Mouse (Mus musculus) liver (tissue): Measurements from ENCODE around the gene Cyp4f13.

Source experiments
- DNase-seq: peaks from one replicate; pipeline ENCODE4 v3.0.0-alpha.2; 2020; ENCODE audit warnings: mixed read lengths

The Cyp4f13 gene

DNA sequence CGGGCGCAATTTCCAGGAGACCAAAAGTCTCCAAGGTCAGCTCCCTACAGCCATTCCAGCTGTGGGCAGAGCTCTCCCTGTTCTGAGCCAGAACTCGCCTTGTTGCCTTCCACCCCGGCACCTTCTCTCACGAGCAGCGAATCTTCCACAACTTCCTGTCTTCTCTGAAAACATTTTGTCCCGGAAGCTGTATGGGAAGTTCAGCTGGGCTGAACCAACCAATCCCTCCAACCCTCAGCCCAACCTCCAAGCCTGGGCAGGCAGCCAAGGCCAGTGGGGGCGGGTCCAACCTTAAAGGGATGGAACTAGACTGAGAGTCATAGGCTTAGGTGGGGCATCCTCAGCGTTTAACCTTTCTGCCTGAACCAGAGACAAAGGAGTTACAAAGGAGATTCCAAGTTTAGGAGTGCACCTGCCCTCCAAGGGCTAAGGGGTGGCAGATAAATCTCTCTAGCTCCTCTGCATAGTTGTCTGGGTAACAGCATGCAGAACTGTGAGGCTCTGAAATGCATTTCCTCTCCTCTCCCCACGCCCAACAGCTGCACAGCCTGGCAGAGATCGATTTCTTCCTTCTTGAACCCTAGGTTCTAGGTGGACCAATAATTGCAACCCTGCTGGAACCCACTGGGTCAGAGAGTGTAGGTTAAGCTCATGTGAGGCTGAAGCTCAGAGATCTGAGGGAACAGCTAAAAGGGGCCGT lies at the start of gene Cyp4f13:
TSS of gene Cyp4f13 (minus strand) at position 188 of the 700 bp plus-strand sequence.
- DNase-seq, result peak; percentile 88

DNA sequence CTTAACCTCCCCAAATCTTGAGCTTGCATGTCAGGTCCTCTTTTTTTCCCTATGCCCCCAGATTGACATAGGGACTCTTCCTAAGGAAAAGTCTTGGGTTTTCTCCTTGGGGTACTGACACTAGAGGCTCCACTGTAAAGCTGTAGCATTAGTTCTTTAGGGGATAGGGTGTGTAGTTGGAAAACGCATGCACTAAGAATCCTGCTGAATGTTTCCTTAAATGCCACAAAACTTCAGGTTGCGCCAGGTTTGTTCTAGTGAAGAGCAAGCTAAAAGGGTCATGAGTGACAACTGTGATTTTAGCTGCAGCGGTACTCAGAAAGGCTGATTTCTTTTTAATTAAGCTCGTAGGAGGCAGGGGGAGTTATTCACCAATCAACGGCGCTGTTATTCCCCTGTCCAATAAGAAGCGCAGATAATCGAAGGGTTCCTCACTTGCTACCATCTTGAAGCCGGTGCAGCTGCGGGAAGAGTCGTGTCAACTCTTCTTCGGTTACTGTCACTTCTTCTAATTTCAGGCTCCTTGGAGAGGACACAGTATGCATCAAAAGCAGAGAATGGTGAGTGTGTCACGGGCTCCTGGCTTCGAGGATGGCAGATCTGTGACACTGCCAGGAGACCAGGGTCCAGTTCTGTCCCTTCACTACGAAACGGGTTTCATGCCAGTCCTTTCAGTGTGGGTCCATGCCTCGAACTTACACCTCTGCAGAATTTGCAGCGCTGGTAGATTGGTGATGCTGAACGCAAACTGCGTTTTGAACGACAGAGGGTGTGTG lies 45.7 kb upstream of the Cyp4f13 start, which contains the start of gene Zfp952:
TSS of gene Zfp952 (plus strand) at position 431 of the 776 bp plus-strand sequence.
- peak; percentile 72 for DNase-seq

DNA sequence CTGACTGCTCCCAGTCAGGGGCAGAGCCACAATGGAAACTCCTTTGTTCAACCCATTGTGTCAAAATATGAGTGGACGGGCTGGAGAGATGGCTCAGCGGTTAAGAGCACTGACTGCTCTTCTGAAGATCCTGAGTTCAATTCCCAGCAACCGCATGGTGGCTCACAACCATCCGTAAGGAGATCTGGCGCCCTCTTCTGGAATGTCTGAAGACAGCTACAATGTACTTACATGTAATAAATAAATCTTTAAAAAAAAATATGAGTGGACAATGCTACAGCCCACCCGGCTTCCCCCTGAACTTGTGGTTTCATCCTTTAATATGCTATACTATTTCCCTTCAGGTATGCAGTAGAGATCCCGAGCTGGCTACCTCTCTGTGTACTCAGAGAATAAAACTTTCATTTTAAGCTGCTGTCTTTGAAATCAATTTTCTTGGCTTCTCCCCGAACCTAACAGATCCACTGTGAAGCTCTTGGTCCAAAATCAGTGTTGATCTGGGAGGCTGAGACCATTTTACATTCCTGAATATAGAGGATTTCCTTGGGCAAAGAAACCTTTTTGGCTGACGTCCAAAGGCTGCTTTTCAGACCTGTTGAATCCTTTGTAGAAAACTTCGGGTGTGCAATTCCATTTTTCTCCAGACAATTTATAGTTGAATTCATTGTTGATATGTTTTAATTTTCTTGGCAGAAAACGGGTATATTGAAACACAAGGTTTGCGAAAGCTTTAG lies 44.9 kb upstream of the Cyp4f13 start:
- DNase-seq, result peak; percentile 27

DNA sequence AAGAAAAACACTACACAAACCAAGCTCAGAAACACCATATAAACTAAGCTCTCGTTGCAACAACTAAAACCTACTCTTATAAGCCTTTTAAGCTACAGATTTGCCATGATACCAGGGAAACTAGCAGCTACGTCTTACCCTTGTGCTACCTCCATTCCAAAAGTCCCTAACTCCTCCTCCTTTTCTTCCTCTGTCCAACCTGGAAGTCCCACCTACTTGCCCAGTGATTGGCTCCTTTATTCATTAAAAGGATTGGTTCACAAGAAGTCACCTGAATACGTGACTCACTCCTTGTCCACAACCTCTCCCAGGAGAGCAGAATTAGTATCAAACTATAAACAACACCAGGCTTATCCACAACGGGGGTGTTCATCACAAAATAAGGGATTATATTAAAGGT lies 39.1 kb upstream of the Cyp4f13 start:
- no peak for DNase-seq

DNA sequence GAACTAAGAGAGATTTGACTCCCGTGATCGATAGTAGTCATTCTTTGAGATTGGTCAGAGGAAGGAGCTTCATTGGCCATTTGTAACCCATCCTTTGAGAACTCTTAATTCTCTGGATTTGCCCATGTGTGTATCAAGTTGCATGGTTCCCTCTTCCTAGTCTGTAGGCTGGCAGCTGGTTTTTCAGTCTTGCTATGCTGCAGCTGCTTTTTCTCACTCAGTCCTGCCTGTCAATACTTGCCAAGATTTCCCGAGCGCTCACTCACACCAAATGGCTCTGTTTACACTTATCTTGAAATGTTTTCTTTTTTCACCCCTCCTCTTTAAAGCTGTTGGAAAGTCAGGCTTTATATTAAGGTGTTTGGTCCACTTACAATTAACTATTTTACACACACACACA lies 34.2 kb upstream of the Cyp4f13 start:
- no peak for DNase-seq

DNA sequence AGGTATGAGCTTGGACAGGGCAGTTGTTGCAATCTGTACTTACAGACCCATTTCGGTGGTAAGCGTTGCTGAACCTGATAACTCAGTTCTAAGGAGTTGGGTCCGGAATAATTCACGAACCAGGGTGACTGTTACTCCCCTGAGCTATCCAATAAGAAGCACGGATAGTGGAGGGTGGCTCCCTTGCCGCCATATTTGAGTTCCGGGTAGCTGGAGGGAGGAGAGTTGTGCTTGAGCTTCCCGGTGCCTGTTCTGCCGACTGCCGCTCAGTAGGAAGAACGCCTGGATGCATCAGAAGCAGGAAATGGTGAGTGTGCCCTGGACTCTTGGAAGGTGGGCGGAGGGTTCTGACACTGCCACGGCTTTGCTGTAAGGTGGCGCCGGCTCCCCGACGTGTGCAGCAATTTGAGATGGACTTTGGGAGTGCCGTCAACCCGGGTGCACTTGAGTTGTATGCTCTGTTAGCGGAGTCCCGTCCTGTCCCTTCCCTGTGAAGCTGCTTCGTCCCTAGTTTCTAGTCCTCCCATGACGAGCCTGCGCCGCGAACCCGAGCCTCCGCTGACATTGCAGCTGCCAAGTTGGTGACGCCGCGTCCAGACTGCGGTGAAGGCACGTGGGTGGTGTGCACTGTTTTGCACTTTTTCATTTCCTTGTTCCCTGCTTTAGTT lies 18.6 kb upstream of the Cyp4f13 start, which contains the start of gene Zfp472:
TSS of gene Zfp472 (plus strand) at position 192 of the 668 bp plus-strand sequence.
- peak; percentile 88 for DNase-seq

DNA sequence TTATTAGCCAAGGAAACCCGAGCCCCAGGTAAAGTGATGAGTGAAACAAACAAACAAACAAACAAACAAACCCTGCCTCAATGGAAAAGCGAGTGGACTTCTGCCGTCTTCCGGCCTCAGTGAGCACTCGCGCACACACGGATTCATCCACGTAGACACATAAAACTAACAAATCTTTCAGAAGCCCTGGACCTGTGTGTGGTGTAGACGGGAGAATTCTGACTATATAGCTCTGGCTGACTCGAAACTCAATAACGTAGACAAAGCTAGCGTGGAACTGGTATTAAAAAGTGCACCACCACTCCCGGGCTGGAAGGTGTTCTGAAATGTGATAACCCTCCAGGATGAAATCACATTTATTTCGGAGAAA lies 18.0 kb upstream of the Cyp4f13 start:
- DNase-seq, result no peak

DNA sequence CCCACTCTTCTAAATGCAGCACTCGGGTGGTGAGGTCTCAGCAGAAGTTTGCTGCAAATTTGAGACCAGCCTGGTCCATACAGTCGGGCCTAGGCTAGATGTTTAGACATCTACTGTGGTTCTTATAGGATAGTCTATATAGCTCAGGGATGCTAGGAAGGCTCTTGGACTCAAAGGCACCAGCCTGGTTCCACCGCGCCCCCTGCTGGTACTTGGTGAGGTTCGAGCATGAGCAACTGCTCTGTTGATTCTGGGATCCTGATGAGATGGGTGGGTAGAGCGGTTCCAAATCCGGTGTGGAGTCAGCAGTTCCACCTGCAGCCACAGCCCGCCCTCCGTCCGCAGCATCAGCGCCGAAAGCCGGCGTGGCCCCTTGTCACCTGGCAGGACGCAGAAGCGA lies 4.2 kb upstream of the Cyp4f13 start:
- DNase-seq, result peak; percentile 79

DNA sequence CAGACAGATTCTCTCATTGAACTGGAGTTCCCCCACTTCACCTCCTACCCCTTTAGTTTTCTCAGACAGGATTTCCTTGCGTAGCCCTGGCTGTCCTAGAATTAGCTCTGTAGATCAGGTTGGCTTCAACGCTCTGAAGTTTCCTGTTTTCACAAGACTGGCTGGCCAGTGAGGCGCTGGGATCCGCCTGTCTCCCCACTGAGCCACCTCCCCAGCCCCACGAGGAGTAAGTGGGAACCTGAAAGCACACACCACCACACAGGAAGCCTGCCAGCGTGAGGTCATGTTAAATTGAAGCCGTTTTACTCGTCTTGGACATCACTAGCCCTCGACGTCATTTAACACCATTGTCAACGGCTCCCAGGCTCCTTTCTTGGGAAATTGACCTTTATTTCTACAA lies 3.8 kb upstream of the Cyp4f13 start:
- DNase-seq, result no peak

DNA sequence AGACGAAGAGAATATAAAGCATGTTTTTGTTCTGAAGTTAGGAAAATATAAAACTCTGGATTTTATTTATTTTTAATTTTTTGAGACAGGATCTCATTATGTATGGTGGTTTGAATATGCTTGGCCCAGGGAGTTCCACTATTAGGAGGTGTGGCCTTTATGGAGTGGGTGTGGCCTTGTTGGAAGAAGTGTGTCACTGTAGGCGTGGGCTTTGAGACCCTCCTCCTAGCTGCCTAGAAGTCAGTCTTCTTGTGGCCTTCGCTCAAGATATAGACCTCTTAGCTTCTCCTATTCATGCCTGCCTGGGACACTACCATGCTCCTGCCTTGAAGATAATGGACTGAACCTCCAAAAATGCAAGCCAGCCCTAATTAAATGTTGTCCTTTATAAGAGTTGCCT lies 2.9 kb upstream of the Cyp4f13 start:
- no peak for DNase-seq

DNA sequence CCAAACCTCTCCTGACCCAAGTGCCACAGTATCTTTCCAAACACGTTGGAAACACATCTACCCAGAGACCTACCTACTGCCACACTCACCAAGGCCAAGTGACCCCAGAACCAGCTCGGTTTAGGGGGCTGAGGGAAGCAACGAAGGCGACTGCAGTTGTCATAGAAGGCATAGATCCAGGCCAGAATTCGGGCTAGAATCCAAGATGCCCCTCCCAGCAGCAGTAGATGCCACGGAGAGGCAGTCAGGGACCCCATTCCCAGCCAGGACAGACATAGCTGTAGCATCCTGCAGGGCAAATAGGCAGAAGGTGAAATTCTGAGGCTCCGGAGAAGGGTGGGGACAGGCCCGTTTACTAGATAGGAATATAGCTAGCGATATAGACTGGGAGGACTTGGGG lies 486 bp downstream of the Cyp4f13 start:
- no peak for DNase-seq

DNA sequence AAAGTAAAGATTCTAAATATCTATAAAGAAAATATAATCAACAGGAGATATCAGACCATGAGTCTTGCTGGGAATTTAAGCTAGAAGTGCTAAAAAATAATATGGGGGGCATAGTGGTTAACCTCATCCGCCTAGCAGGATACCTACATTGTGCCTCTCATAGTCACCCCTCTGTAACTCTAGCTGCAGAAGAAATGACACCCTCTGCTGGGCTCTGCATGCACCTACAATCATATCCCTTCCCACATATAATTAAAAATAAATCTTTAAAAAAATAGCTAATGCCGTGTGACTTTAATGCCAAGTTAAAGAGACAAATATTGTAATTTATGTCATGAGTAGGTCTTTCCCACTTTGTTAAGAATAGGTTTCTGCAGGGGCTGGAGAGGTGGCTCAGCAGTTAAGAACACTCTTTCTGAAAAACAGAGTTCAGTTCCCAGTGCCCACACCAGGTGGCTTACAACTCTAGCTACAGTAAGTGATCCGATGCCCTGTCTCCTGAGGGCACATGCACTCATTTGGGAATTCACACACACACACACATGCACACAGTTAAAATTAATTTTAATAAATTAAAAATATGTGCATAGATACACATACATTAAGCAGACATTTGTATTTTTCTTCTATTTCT lies 2.7 kb downstream of the Cyp4f13 start:
- no peak for DNase-seq

DNA sequence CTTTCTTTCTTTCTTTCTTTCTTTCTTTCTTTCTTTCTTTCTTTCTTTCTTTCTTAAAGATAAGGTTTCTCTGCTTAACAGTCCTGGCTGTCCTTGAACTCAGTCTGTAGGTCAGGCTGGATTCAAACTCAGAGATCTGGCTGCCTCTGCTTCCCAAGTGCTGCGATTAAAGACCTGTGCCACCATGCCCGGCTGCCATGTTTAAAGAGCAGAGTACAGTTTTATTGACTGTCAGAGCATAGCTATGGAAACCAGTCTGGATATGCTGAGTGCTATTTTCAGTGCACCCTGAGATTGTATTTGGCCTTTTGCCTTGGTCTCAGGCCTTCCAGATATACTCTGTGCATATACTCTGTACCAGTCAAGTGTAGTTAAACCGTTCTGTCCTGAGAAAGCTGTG lies 3.5 kb downstream of the Cyp4f13 start:
- DNase-seq, result no peak

DNA sequence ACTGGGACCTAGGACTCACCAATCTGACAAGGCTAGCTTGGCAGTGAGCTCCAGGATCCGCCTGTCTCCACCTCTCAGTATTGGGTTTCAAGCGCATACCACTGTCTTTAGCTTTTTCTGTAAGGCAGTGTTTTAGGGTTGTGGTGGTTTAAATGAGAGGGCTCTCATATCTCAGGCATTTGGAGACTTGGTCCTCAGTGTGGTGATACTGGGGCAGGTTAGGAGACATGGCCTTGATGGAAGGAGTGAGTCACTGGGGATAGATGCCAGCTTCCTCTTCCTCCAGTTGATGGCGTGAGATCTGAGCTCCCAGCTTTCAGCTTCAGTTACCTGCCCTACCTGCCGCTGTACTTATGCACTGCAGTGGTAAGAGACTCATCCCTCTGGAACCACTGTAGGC lies 7.4 kb downstream of the Cyp4f13 start:
- no peak for DNase-seq

DNA sequence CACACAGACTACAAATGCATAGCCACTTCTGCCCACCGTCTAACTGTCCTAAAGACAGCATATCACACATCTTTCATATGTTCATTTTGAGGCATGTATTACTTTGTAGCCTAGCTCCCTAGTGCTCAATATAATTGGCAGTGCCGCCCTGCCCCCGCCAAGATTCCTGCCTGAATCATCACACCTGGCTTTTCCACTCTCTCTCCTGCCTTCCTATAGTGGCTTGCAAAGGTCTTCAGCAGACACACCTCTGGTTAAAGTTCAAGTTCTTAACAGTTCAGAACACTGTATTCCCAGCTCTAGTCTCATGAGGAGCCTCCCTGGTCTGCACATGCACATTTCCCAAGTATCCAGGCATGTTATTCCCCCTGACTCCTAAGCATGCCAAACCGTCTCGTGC lies 19.4 kb downstream of the Cyp4f13 start:
- no peak for DNase-seq

DNA sequence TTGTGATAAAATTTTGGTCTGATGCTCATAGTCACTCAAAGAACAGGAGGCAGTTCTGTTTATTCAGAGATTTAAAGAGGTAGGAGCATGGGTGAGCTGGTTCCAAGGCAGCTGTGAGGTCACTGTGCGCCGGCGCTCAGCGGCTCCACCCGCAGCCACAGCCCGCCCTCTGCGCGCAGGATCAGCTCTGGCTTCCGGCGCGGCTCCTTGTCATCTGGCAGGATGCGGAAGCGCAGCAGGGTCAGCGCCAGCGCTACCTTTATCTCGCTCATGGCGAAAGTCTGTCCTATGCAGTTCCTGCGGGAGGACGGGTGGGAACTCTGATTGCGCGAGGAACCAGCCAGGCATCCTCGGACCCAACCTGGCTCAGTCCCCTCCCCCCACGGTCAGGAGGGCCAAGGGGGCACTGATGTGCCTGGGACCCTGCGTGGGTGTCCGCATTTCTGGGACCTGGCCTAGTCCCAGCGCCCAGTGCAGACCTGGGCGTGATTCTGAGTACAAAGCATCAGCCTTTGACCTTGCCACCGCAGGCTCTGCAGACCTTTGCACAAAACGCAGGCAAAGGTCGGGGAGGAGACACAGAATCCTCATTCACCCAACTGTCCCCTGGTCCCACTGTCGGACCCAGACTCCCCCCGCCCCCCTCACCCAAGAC lies 22.4 kb downstream of the Cyp4f13 start:
- peak; percentile 78 for DNase-seq

DNA sequence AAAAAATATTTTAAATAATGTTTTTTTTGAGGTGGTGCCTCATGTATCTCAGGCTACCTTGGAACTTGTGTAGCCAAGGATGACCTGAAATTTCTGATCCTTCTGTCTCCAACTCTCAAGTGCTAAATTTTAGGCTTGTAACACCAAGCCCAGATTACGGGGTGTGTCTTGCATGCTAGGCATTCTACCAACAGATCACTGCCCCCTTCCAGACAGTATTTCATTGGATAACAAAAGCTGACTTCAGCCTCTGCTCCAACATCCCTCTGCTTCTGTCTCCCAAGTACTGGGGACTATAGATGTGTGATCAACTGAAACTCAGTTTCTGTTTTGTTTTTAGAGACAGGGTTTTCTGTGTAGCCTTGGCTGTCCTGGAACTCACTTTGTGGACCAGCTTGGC lies 23.5 kb downstream of the Cyp4f13 start:
- no peak for DNase-seq

DNA sequence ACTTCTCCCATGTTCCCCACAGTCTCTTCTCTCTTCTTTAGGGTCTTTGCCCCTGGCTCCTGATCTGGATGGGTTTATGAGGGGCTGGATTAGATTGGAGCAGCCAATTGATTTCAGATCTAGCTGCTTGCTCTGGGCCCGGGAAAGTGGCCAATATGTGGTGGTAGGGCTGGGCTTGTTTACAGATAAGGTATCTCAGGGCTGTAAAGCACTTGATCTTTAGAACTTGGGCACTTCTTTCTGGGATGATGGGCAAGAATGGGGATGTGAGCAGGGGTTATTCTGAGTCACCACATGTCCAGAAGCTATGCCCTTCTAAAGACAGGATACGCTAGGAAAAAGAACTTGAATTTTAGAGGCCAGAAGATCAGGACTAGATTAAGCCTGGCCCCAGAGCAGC lies 28.1 kb downstream of the Cyp4f13 start:
- no peak for DNase-seq

DNA sequence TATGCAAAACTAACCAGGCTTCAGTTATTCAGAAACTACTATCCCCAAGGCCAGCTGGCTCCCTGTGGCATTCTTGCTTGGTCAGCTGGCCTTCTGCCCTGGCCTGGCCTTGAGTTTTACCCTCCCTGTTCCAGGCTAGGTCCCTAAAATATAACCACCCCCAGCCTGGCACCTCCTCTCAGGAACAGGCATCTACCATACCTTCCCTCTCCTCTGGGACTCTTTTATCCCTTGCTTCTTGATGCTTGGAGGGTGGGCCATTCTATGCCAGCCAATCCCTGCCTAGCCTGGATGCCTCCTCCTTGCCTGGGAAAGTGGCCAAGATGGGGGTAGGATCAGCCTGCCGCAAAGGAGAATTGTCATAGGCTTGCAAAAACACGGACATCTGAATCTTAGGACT lies 30.1 kb downstream of the Cyp4f13 start, which contains the start of gene Cyp4f14:
TSS of gene Cyp4f14 (minus strand) at position 212 of the 400 bp plus-strand sequence.
- no peak for DNase-seq

DNA sequence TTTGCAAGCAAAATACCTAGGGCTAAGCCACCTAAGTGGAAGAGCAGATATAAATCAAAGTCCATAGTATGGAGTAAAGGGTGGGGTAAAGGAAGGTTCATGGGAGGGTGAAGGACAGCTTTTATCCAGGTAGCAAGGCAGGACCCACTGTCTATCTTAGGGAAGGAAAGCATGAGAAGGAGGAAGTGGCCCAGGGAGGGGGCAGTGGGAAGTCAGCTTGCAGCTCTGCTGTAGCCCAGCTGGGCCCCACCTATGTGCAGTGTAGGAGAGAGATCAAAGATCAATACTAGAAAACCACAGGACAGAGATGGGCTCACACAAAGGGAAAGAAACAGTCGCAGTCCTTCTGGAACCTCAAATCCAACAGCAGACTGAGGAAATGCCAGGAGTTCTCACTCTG lies 31.1 kb downstream of the Cyp4f13 start:
- DNase-seq, result no peak

DNA sequence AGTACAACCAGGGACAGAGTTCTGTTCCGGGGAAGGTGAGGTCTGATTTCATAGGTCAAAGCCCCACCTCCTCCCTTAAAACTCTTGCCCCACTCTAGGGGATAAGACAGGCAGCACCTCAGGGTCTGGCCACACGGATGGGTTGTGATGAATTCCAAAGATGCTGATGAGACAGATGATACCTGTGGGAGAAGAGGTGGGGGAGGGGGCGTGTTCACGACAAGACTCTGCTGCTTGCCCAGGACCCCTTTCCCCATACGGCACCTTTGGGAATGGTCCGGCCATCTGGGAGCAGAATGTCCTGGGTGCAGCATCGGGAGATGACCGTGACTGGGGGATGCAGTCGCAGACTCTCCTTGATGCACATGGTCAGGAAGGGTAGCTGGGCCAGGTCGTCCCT lies 41.0 kb downstream of the Cyp4f13 start:
- no peak for DNase-seq

DNA sequence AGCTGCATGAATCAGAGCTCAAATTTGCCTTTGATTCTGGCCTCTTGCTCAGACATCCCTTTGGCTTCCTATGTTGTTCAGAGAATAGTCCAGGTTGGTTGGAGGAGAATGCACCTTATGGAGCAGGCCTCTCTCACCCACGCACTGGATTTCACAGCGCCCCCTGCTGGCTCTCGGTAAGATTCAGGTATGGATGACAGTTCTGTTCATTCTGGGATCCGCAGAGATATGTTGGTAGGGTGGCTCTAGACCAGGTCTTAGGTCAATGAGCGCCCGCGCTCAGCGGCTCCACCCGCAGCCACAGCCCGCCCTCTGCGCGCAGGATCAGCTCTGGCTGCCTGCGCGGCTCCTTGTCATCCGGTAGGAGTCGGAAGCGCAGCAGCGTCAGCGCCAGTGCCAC lies 42.0 kb downstream of the Cyp4f13 start:
- peak; percentile 66 for DNase-seq
